Mouse (Mus musculus): ENCODE data around the gene Ube2m.

- TF ChIP-seq CTCF (IDR thresholded peaks at IDR 0.05; ENCODE audit: low read depth, low read length) (0 out of 2 replicates have a peak, but pooled peaks have one; percentile 0), POLR2A (IDR thresholded peaks at IDR 0.05; ENCODE audit: extremely low read depth, insufficient read depth, low read length) (no peak)
These were observed 27.8 kb downstream of the Ube2m start, which contains the start of gene Zbtb45 for GRCm38 (mm10) chr7:13010005-13010908.

Measured in liver, adult 2 months (tissue).